Mouse (Mus musculus) Patski (cell line): Measurements from ENCODE around the gene Adamts9. TPM values are rescaled to one million over a fixed set of nuclear protein-coding genes. Genes with fewer than 3 reads are reported as not detected.

Experiments
- ATAC-seq: fragments of 100-300 bp; one replicate; pipeline ENCODE4 v1.8.0; 2021
- CTCF ChIA-PET: fragments of 350-600 bp; sonication (Branson Sonifier 250); formaldehyde crosslinking; loops from one replicate; lab custom pipeline; 2022; ENCODE audit warnings: inconsistent platforms; lab: Charles Lee
- POLR2A ChIA-PET: fragments of 350-600 bp; sonication (Branson Sonifier 250); formaldehyde crosslinking; loops from one replicate; lab custom pipeline; 2022; ENCODE audit warnings: antibody characterized with exemption, inconsistent platforms; lab: Charles Lee
- DNase-seq: peaks from one replicate; pipeline ENCODE4 v3.0.0-alpha.2; 2011; ENCODE audit warnings: low read depth, low spot score
- H3K27me3 ChIP-seq: fragments of 371-371 bp; one replicate; pipeline ENCODE4 v1.5.1; 2021
- CTCF ChIP-seq: fragments of 100-300 bp; IDR thresholded peaks from one replicate; pipeline ENCODE4 v1.5.1; 2021
- in situ Hi-C: fragments of 300-500 bp; cut with MboI; formaldehyde crosslinking; loops from 3 replicates; pipeline ENCODE4 v1.11.1; 2018; ENCODE audit warnings: low pct_unique_long_range_greater_than_20kb, mixed read lengths
- polyA plus RNA-seq: library from polyadenylated mRNA; unstranded; gene quantifications from one replicate; pipeline ENCODE4 v1.2.3, GENCODE M21; 2021

Adamts9 gene
- polyA plus RNA-seq, 1 experiment from 2014 or later = 17.9 TPM

DNA sequence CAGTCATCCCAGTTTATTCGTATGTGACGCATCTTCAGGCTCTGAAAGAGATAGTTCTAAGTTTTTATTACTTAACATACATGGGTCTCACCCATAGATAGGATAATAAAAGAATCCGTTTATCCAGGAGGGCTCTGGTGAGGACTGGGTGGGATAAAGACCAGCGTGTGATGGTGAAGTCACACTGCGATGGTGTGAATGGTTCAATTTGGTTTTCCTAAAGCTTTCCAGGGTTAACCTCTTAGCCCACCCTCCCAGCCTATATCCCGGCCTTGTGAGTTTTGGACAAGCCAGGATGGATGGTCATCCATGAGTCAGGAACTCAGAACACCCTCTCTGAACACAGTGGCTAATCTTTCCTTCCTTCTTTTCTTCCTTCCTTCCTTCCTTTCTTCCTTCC, 17.7 kb upstream of the Adamts9 start:
- no peak for TF ChIP-seq CTCF
- ChIA-PET CTCF (no interaction called here), POLR2A (no interaction called here)
- DNase-seq (no peak), ATAC-seq (no peak)
- in situ Hi-C loops = no loop called here
- no peaks in the 10 kb centered on the region for H3K27me3 ChIP-seq

GRCm38 (mm10) chr6:92959416-92959815, 16.1 kb upstream of the Adamts9 start:
- DNase-seq = no peak
- ChIA-PET POLR2A (no interaction called here), CTCF (no interaction called here)
- H3K27me3 ChIP-seq = no peaks in the 10 kb centered on the region
- in situ Hi-C loops = no loop called here
- no peak for TF ChIP-seq CTCF
- no peak for ATAC-seq

DNA sequence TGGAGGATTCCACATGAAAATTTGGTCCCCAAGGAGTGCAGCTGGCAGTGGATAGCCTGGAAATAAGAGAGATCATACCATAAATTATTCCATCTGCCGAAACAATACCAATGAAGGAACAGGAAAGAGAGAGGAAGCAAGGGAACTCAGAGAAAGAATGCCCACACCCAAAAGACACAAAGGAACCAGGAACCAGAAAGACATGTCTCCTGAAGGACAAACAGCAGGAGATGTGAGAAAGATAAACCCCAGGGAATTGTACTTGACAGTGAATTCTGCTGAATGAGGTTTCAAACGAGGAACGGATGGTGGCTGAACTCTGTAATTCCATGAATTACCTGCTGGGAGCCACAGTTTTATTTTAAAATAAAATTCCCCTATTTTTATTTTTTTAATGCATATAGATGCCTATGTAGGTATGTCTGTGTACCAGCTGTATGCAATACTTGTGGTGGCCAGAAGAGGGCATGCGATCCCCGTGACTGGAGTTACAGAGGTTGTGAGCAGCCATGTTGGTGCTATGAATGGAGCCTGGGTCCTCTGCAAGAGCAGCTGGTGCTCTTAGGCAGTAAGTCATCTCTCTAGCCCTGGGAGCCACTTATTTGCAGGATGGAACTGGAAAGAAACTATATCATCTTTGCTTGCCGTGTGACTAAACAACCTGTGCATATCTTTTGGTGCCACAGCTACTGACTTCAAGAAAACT, 4.2 kb upstream of the Adamts9 start:
- ChIA-PET POLR2A (no interaction called here), CTCF (no interaction called here)
- in situ Hi-C loops = no loop called here
- no peak for TF ChIP-seq CTCF
- DNase-seq (no peak), ATAC-seq (no peak)
- H3K27me3 ChIP-seq = peaks cover 4% of the 10 kb centered on the region

DNA sequence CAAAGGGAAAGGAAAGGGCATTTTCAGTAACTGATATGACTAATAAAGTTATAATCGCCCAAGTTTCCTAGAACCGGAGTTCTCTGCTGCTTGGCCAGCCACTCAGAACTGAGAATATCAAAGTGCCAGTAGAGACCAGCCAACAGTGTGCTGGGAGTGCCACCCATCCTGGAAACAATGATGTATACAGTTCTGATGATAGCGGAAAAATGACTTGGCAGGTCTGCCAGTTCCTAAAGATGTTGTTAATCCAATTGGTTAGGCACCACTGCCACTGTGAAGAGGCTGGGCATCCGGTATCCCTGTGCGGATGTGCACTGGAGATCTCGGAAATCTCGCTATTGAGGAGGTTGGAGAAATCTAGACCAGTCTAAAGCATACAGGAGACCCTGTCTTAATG, 1.4 kb upstream of the Adamts9 start:
- POLR2A ChIA-PET = no interaction called here
- in situ Hi-C loops = loop anchor here (5.0 kb wide), 1 partner anchor 503 kb away; no protein-coding TSS in a partner anchor
- no peak for ATAC-seq
- H3K27me3 ChIP-seq = peaks cover 4% of the 10 kb centered on the region
- DNase-seq = no peak
- TF ChIP-seq CTCF = no peak
- CTCF ChIA-PET = no interaction called here

- DNase-seq (no peak), ATAC-seq (no peak)
- in situ Hi-C loops = loop anchor here (5.0 kb wide), 1 partner anchor 503 kb away; no protein-coding TSS in a partner anchor
- peaks cover 4% of the 10 kb centered on the region for H3K27me3 ChIP-seq
- POLR2A ChIA-PET = no interaction called here
- CTCF ChIA-PET = no interaction called here
- no peak for TF ChIP-seq CTCF
Measured at GRCm38 (mm10) chr6:92944048-92944685, 875 bp upstream of the Adamts9 start.

- DNase-seq (no peak), ATAC-seq (peak; percentile 9)
- H3K27me3 ChIP-seq = peaks cover 4% of the 10 kb centered on the region
- ChIA-PET POLR2A (interaction anchor here (0.7 kb wide), 1 partner anchor 76 kb away, joined by 3 read pairs; no protein-coding TSS in a partner anchor), CTCF (interaction anchor here (1.2 to 1.8 kb wide), 5 partner anchors 9 to 503 kb away, joined by 3 to 7 read pairs (median 3); no protein-coding TSS in a partner anchor)
- TF ChIP-seq CTCF = no peak
- in situ Hi-C loops = loop anchor here (5.0 kb wide), 1 partner anchor 505 kb away; no protein-coding TSS in a partner anchor
Measured at GRCm38 (mm10) chr6:92941756-92942420, 1.4 kb downstream of the Adamts9 start.

DNA sequence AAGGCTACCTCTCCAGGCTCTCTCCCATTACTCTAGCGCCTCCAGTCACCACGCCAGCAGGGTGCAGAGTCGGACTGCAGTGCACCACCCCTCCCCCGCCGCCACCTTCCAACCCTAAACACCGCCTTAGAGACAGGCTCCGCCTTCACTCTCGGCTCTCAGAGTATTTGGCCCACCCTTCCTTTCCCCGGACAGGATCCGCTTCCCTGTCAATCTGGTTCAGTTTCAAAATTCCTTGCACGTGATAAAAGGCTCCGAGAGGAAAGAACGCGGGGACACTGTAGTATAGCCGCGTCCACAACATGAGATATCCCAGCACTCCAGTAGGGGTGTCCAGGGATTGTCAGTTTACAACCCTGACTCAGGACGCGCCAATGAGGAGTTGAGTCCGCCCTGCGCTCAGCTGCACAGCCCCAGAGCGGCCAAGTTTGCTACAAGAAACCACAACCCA, 2.0 kb downstream of the Adamts9 start:
- ATAC-seq (peak; percentile 82), DNase-seq (no peak)
- POLR2A ChIA-PET = no interaction called here
- peaks cover 4% of the 10 kb centered on the region for H3K27me3 ChIP-seq
- TF ChIP-seq CTCF = no peak
- in situ Hi-C loops = loop anchor here (5.0 kb wide), 1 partner anchor 506 kb away; no protein-coding TSS in a partner anchor
- CTCF ChIA-PET = interaction anchor here (0.6 to 1.8 kb wide), 8 partner anchors 9 to 504 kb away, joined by 3 to 7 read pairs (median 3); no protein-coding TSS in a partner anchor

GRCm38 (mm10) chr6:92940191-92941131, 2.8 kb downstream of the Adamts9 start:
- ATAC-seq = no peak
- peaks cover 4% of the 10 kb centered on the region for H3K27me3 ChIP-seq
- POLR2A ChIA-PET = interaction anchor here (0.7 kb wide), 1 partner anchor 221 kb away, joined by 4 read pairs; no protein-coding TSS in a partner anchor
- CTCF ChIA-PET = interaction anchor here (0.6 to 1.8 kb wide), 7 partner anchors 10 to 504 kb away, joined by 3 to 7 read pairs (median 3); no protein-coding TSS in a partner anchor
- TF ChIP-seq CTCF = no peak
- no peak for DNase-seq
- in situ Hi-C loops = loop anchor here (5.0 kb wide), 1 partner anchor 507 kb away; no protein-coding TSS in a partner anchor

GRCm38 (mm10) chr6:92928261-92928660, 15.0 kb downstream of the Adamts9 start:
- CTCF ChIA-PET = no interaction called here
- in situ Hi-C loops = no loop called here
- no peak for TF ChIP-seq CTCF
- POLR2A ChIA-PET = no interaction called here
- no peak for DNase-seq
- ATAC-seq = no peak
- H3K27me3 ChIP-seq = no peaks in the 10 kb centered on the region
